Mouse (Mus musculus): Measurements from ENCODE around the gene Polr2a. TPM values are rescaled to one million over a fixed set of nuclear protein-coding genes. Genes with fewer than 3 reads are reported as not detected.
A peak's percentile ranks its signal among the peaks of the same experiment; 100 is the strongest.
"Not testable (repeated sequence)": the region's sequence is repeated elsewhere in the genome, so short reads cannot be mapped to it uniquely, and the experiment has no call there.

Gene Polr2a
- total RNA-seq, 2 experiments from 2014 or later, result 92.4 to 108 TPM

DNA sequence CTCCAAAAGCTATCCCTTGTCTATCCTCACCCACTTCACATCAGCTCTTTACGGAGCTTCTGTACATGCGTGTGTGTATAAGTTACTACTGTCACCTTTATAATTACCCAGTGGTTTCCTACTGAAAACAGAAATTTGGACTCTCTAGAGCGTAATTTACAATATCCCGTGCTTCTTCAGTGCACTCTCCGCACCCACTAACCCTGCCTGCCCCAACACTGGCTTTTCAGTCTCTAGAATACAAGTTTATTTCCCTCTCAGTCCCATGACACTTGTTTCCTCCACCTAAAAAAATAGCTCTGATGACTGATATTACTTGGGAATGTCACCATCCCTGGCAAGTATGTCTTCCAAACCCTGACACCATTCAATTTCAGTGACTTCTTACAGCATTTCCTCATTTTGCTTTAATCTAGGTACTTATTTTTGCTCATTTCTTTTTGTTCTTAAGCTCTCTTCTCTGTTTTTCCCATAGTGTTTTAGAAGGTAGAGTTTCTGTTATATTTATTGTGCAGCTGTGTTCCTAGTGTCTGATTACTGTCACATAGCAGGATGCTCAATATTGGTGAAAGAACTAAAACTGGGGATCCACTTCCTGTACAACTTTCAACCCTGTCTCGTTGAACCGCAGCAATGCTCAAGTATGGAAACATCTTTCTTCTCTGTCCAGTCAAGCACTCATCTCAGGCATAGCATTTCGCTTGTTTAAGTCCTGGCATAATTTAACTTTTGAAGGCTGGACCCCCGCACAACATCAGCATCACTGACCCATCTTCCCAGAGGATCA lies 941 bp downstream of the Polr2a start:
- no peak for DNase-seq (ENCODE audit: low spot score in 2 of 2)

DNA sequence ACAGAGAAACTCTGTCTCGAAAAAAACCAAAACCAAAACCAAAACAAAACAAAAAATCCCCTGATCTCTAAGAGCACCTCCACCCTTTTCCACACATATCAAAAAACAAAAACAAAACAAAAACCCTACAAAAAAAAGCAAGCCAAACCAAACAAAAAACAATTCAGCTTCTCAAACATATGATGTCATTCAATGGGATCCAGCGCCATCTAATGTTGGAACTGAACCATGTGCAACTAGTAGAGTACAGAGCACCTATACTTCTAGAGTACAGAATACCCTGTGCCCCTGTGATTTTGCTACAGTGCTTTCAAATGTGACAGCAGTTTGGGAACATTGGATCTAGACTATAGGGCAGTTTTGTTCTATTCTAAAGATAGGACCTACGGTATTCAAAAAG lies 3.7 kb downstream of the Polr2a start:
- DNase-seq (ENCODE audit: low spot score in 2 of 2), result no peak

DNA sequence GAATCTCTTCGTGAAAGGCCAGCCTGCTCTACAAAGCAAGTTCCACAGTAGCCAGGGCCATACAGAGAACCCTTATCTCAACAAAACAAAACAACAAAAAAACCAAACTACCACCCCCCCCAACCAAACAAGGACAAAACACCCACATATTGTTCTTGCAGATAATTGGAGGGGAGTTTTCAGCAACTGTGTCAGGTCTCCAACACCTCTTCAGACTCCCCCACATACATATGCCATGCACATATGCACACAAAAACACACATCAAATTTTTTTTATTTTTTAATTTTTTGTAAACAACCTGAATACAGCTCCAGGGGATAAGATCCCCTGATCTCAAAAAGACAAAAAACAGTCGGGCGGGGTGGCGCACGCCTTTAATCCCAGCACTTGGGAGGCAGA lies 4.2 kb downstream of the Polr2a start:
- no peak for DNase-seq (ENCODE audit: low spot score in 2 of 2)

DNA sequence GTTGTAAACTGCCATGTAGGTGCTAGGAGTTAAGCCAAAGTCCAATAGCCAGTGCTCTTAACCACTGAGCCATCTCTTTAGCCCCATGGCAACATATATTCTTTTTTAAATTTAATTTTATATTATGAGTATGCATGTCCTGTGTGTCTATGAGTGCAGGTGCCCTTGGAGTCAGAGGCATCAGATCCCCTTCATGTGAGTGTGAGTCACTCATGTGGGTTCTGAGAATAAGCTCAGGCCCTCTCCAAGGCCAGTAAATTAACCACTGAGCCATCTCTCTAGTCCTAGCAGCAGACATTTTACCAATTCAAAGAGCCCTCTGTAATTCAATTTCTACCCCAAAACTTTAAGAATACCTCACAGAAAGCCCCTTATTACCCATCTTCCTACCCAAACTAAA lies 5.8 kb downstream of the Polr2a start:
- DNase-seq (ENCODE audit: low spot score in 2 of 2), result no peak

DNA sequence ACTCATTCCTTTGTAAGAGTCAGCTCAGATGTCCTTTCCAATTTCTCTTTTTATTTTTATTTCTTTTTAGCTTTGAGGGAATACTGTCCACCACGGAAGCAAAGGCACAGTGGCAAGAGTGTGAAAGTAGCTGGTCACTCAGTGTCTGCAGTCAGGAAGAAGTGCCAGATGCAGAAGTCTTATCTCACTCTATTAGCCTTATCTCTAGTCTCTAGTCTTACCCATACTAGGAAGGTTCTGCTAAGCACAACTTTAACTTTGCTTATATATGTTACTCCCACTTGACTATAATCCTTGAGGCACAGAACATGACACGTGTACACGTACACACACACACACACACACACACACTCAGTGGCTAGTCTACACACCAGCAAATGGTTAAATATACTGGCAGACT lies 6.8 kb downstream of the Polr2a start:
- no peak for DNase-seq (ENCODE audit: low spot score in 2 of 2)

DNA sequence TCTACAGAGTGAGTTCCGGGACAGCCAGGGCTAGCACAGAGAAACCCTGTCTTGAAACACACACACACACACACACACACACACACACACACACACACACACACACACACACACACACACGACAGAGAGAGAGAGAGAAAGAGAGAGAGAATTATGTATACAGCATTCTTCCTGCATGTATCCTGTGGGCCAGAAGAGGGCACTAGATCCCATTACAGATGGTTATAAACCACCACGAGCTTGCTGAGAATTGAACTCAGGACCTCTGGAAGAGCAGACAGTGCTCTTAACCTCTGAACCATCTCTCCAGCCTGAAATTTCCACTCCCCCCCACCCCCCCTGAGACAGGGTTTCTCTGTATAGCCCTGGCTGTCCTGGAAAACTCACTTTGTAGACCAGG lies 27.0 kb downstream of the Polr2a start:
- not testable (repeated sequence) for DNase-seq (ENCODE audit: low spot score in 2 of 2)

DNA sequence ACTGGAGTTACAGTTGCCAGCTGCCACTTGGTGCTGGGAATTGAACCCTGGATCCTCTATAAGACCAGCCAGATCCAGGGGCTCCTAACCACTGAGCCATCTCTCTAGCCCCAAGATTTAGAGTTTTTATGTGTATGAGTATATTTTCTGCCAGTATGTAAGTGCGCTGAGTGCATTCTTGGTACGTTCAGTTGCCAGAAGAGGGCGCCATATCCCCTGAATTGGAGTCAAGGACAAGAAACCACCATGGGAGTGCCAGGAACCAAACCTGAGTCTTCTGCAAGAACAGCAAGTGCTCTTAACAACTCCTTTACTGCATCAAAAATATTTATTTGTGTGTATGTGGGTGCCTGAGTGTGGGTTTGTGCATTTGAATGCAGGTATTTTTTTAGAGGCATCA lies 29.4 kb downstream of the Polr2a start:
- peak in 1 of 2 experiments; percentile 36 for DNase-seq (ENCODE audit: low spot score in 2 of 2)

DNA sequence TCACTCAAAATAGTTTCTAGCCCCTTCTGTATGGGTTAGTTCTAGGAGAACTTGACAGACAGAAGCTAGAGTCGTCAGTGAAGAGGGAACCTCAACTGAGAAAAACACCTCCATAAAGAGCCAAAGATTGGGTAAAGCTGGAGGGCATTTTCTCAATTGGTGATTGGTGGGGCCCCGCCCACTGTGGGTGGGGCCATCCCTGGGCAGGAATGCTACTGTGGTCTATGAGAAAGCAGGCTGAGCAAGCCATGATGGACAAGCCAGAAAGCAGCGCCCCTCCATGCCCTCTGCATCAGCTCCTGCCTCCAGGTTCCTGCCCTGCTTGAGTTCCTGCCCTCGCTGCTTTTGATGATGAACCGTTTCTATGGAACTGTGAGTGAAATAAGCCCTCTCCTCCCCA lies 32.5 kb downstream of the Polr2a start:
- no peak for DNase-seq (ENCODE audit: low spot score in 2 of 2)

DNA sequence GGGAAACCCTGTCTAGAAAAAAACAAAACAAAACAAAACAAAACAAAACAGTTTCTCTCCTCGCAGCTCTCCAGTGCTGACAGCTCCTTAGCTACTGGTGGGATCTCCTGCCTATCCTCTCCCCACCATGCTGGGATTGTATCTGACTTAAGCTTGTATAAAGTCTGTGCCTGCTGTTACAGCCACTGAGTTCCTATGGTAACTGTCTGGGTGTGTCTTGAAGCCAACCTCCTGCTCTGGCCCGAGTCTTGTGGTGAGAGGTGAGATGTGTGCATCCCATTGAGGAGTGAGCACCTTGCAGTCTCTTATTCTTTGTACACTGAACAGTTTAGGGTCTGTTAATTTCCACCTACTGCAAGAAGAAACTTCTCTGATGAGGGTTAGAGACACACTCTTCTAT lies 35.4 kb downstream of the Polr2a start:
- no peak for DNase-seq (ENCODE audit: low spot score in 2 of 2)

DNA sequence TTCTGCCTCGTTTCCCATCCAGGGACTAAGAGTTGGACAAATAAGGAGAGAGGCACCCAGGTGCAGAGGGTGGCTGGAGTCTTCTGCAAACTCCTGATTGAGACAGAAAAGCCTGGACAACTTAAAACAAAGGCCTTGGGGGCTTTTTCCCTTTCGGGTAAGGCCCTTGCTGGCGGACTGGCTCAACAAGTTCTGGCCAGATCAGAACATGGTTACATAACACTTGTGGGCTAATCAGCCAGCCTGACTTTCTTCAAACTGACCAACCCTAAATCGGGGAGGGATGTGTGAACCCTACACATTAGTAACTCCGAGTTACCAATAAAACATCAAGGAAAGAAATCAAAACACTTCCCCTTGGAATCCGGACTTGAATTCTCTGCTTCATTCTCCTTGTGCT lies 37.6 kb downstream of the Polr2a start:
- DNase-seq (ENCODE audit: low spot score in 2 of 2), result no peak

DNA sequence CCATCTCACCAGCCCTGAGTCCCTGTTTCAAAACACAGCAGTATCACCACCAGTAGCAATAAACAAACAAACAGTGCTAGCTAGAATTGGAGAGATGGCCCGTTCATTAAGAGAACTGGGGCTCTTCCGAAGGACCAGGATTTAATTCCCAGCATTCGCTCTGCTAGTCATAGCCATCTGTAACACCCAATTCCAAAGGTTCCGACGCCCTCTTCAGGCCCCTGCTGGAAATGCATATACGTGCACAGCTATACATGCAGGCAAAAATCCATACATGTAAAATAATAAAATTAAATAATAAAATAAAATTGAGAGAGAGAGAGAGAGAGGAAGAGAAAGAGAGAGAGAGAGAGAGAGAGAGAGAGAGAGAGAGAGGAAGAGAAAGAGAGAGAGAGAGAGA lies 39.0 kb downstream of the Polr2a start:
- DNase-seq (ENCODE audit: low spot score in 2 of 2), result no peak

DNA sequence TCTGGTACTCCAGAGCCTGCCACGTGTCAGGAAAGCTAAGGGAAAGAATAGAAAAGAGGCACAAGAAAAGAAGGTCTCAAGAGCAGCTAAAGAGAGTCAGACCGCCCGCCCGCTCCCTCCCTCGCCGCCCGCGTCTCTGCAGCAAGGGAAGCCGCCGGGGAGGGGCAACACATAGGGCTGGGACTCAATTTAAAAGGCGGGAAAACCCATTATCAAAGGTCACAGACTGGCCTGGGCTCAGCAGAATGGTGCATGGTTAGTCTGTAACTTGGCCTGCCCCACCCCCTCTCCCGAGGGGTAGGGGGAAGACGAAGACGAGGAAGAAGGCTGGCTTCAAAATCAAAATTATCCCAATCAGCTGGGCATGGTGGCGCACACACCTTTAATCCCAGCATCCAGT lies 39.8 kb downstream of the Polr2a start:
- DNase-seq (ENCODE audit: low spot score in 2 of 2), result no peak

DNA sequence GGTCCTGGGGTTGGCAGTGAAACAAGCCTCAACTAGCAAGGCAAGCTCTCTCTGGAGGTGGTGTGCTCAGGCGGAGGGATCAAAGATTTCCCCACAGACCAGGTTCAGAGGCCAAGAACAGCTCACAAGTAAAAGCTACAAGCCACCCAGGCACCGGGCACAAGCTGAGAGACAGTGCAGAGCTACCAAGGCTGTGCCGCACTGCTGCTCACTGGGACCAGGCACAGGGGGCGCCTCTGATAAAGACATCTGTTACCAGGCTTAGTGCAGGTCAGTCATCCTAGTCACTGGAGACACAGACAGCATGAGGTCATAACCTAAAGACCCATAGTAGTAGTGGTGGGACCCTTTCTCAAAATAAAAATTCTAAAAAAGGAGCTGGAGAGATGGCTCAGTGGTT lies 41.5 kb downstream of the Polr2a start:
- no peak for DNase-seq (ENCODE audit: low spot score in 2 of 2)

DNA sequence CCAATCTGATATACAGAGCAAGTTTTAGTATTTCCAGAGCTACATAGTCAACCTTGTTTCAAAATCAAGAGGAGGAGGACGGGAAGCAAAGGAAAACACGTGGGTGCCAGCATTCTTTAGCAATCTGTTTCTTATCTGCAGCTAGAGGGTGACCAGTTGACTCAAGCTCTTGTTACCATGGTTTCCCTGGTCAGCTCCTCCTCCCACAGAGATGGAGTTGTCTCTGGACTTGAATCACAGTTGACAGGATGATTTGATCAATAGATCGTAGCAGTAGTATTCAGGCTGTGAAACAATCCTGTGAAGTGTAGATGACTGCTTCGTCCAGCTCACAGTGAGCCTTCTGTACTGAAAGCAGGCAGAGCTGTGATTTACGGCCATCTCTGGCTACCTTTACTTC lies 42.5 kb downstream of the Polr2a start:
- DNase-seq (ENCODE audit: low spot score in 2 of 2), result no peak

DNA sequence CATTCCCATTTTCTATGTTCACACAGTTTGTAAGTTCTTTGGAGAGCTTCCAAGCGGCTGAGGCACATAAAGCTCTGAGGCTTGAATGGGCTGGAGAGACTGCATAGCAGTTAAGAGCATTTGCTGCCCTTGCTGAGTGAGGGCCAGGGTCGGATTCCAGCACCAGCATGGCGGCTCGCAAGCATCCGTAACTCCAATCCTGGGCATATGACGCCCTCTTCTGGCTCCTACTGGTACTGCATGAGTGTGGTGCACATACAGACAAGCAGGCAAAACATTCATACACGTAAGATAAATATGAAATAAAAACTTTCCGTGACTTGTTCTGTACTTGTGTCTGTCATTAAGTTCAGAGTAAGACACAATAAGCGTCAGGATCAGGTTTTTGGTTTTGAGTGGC lies 43.0 kb downstream of the Polr2a start:
- DNase-seq (ENCODE audit: low spot score in 2 of 2), result no peak

DNA sequence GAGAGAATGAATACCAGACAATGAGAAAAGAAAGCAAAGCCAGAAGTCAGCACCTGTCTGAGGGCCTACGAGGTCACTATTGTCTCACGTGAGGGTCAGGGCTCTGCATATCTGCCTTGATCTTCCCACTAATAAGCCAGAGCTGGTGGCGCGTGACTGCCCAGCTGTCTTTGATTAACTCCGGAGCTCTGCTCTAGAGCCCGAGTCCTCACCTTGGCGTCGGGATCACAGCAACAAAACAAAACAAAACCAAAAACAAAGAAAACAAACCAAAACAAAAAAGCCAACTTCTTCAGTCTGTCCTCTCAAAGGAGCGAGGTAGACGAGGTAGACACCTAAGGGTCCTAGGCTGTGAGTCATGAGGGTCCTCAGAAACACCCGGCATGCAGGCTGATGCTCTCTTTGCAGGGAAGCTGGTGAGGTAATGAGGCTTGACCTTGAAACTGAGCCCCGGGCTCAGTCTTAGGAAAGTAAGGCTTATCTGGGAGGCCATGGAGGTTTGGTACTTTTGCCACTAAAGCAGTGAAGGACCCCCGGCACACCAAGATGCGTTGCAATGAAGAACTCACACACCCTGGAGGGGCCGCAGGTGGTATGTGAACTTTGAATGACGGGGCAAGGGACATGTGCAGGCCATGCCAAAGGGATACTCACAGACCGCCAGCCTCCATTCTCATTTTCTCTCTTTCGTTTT lies 43.7 kb downstream of the Polr2a start:
- no peak for DNase-seq (ENCODE audit: low spot score in 2 of 2)

DNA sequence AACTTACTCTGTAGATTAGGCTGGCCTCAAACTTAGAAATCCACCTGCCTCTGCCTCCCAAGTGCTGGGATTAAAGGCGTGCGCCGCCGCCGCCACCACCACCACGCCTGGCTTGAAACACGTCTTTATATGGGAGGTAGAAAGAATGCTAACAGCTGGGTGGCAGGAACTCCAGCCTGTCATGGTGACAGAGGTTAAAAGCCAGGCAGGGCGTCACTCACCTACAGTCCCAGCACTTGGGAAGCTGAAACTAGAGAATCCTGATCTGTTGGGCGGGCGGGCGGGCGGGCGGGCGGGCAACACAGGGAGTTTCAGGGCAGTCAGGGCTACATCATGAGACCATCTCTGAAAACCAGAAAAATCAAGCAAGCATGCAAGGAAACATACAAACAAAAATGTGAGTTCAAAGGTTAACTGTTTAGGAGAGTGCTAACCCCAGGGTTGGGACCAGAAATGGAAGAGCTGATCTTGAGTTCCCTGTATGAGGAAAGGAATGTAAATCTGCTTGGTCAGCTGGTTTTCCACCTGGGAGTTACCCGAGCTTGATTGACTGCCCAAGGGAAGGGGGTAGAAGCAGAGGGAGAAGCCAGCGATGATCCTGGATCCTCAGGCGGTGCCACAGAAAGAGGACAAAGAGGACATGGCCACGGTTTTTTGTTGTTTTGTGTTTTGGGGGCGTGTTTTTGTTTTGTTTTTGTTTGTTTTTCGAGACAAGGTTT lies 45.3 kb downstream of the Polr2a start:
- no peak for DNase-seq (ENCODE audit: low spot score in 2 of 2)

DNA sequence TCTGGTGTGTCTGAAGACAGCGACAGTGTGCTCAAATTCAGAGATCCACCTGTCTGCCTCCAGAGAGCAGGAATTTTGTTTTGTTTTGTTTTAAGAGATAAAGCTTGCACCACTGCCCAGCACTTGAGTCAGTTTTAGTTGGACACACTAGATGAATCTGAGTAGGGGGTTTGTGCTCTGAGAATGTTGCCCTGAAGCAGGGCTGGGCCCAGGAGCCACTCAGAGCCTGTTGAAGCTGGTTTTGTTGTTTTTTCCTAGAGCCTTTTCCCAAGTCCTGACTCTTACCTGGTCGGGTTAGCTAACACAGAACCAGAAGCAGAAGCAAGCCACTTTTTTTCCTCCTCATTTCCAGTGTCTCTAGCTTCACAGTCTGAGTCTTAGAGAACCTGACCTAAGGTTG lies 47.4 kb downstream of the Polr2a start:
- DNase-seq (ENCODE audit: low spot score in 2 of 2), result no peak

DNA sequence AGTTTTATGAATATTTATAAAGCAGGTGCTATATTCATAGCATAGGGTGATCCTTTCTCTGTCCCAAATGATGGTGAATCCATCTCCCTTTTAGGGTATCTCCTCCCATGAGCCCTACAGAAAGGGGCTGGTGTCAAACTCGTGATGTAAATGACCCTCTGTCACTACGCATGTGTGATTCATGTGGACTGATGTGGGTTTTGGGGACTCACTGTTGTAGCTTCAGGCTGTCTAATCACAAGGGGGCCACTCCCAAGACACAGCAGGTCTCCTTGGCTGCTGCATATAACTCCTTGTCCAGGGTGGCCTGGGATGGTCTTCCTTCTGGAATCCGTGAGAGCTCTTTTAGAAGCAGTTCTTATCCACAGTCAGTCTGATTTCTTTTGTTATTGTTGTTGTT lies 48.0 kb downstream of the Polr2a start:
- DNase-seq (ENCODE audit: low spot score in 2 of 2), result no peak

DNA sequence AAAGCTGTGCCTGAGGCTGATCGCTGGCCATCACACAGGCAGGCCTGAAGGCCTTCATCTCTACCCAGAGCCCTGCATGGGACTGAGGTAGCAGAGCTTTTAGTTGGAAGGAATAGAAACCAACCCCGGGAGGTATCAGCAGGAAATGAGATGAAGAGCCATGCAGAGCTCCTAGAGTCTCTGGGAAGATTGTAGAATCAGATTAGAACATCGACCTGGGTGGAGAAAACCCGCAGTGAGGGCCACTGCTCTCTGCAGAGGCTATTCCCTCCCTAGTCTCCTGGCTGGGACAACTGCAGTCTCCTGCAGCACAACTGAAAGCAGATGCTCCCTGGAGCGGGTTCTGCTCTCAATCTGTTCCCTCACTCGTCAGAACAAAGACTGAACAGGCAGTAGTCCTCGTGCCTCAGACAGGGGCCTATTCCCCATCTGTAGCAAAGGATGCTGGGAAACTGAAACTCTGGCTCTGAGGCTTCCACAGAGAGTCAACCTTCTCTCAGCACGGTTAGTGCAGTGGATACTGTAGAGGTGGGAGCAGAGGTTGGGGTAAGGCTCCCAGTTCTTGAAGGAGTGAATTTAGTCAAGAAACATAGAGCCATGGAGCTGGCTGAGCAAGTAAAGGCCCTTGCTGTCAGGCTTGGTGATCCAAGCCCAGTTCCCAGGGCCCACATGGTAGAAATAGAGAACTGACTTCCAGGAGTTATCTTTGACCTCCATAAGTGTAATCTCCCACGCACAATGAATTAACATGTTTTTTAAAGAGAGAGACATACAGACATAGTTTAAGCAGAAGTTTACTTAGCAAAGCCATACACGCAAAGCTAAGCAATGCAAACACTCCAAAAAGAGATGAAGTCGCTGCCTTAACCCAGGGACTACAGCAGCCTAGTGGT lies 48.6 kb downstream of the Polr2a start:
- DNase-seq (ENCODE audit: low spot score in 2 of 2), result no peak

DNA sequence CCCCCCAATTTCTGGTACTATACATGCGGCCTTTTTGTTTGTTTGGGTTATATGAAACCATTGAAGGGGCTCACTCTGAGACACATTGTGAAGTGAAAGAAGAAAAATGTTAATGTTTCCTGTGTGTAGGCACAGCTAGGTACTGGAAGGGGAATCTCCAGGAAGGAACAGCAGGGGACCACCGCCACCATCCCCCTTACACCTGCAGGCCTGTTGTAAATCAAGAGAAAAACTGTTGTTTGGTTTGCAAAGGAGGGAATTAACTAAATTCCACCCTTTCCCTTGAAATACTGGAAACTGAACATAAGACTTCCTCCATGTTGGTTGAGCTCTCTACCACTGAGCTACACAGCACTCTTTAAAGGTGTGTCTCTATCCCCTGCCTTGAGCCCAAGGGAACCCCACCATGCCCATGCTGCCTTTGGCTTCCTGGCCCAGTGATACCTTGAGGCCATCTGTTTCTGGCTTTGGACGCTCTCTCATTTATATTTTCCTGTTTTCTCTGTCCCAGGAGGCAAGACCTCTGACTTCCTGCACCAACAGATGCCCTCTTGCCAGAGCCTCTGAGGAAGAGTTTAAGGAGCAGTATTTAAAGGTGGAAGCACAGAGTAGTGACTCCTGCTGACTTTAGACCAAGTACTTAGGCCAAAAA lies 49.7 kb downstream of the Polr2a start:
- DNase-seq (ENCODE audit: low spot score in 2 of 2), result no peak

Measured in adrenal gland, postnatal 4 days (tissue).